Mouse (Mus musculus) inflammation-experienced regulatory T-cells, adult 6 months (primary cell): Measurements from ENCODE around the gene Dis3. TPM values are rescaled to one million over a fixed set of nuclear protein-coding genes. Genes with fewer than 3 reads are reported as not detected.
"Not testable (repeated sequence)": the region's sequence is repeated elsewhere in the genome, so short reads cannot be mapped to it uniquely, and the experiment has no call there.

Experiments used
- ATAC-seq: one replicate; pipeline ENCODE4 v1.8.0; 2017
- polyA plus RNA-seq, 3 experiments: library from polyadenylated mRNA; unstranded; fragments of 100-300 nt; shearing (Covaris generic); gene quantifications; one replicate each; pipeline ENCODE4 v1.2.1; 2017

Dis3 gene
- polyA plus RNA-seq, 3 experiments from 2014 or later: 9.0 to 9.7 (median 9.2) TPM

DNA sequence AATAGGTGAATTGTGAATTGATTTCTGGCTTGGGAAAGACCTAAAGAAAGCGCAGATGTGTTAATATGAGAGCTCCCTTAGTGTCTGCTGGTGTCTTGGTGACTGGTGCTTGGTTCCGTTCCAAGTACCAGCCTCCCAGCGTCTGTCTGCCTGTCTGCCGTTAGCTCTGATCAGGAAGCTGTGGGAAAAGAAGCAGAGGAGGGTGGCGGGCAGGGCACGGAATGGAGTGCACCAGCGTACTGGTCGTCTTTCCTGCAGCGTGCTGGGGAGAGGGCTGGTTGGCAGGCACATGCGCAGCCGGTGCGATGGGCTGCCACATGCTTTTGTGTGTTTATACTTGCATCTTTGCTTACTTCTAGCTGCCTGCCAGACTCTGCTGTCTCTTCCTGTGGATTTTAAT, 39.0 kb downstream of the Dis3 start:
- ATAC-seq: no peak

DNA sequence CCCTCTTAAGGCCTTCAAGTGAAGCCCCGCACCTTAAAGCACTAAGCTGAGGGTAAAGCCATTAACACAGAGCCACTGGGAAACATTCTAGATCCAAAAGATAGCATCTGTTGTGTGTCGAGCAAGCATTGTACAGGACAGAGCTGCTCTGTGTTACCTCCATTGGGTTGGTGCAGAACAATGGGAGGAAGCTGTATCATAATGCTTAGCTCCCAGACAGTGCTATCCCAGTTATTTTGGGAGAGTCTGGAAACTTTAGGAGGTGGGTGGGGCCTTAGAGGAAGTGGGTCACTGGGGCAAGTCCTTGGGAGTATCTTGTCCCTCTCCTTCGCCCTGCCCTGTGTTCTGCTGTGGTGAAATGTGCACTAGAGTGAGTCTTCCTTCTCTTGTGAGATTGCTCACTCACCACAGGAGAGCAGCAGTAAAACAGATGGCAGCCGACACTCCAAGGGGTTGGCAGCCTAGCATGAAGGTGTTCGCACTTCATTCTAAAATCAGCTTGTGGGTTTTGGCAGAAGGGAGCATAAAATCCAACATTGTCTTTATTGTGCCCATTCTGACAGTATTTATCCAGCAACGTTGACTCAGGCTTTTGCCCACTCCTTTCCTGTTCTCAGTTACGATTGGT, 40.5 kb downstream of the Dis3 start:
- no peak for ATAC-seq

DNA sequence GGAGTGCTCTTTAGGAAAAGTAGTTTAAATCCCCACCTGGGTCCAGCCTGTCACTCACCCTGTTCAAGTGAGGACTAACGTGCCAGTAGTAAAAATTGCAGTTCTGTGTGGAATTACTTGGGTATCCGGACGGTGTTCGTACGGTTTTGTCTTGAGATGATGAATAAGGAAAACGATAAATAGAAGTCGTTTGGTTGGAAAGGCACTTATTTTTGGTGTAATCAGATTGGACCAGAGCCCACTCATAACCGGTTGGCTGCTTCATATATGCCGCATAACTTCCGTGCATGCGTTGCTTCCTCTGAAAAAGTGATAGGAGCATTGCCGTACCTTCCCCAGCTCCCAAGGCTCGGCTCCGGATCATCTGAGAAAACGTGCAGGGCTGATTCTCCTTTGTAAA, 52.8 kb downstream of the Dis3 start:
- ATAC-seq: peak; percentile 8

DNA sequence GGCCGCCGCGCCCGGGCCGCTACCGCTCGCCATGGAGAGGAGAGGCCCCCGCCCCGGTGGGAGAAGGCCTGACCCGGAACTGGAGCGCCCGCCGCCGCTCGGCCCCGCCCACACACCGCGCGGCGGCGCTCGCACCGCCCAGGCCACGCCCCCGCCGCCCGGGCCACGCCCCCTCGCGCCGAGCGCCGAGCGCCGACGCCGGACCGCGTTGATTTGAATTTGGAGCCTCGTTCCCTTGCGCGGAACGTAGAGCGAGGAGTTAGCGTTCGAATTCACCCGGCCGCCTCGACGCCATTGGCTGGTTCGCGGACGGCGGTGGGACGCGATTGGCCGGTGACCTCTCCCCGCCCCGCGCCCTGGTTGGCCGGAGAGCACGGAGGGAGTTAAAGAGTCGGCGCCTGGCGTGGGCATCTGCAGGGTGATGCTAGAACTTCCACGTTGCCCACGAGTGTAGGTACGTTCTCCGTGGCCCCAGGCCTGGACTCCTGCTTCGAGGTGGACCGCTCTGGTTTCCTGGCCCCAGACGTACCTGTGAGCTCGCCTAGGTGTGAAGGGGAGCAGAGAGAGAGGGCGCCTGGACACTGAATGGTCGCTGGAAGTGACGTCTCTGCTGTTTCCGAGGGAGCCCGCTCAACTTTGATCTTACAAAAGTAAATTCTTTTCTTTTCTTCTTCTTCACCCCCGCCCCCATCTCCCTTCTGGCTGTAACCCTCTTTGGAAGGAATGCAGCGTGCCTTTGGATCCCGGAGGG, 53.4 kb downstream of the Dis3 start, which contains the start of the genes Mzt1 and Bora:
Gene Mzt1 (minus strand): TSS at position 104 of the 751 bp plus-strand sequence.
Gene Bora (plus strand): TSS at position 192 of the 751 bp plus-strand sequence.
- peak; percentile 84 for ATAC-seq

DNA sequence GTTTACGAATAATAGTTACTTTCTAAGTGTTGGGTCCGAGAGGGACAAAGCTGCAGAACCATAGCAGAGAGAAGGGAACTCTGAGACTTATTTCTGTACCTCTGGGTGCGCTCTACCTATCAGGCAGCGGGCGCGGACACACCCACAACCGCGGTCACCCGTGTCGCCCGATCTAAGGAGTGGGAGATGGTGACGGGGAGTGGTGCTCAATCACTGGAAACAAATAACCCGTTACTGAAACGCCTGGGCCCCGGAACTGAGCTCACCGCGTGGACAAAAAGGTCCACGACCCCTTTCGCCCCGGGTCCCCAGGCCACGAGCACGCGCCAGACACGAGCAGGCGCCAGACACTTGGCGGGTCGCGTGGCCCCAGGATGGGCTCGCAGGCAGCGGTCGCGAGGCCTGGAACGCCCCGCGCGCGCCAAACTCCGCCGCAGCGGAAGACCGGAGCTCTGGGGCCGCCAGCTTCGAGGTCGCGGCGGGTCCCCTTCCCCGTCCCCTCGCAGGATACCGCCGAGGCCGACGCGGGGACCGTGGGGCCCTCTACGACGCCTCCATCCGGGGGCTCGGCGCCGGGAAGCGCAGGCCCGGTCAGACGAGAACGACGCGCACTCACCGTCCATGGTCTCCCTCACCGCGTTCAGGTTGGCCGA, 54.1 kb downstream of the Dis3 start:
- ATAC-seq: peak; percentile 32

DNA sequence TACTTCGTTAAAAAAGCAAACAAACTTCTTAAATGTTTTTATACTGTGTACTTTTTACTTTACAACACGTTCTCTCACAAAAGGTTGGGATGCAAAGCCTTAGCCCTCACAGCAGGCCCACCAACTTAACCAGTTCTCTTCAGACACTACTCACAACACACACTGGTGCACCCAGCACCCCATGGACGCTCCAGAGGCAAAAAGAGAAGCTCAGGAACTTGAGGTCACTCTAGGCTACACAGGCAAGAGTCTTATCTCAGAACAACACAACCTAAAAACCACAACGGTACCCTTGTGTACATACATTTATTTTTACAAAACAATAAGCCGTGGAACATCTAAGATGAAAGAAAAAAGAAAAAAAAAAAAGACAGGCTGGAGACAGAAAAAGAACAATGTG, 54.9 kb downstream of the Dis3 start:
- no peak for ATAC-seq

DNA sequence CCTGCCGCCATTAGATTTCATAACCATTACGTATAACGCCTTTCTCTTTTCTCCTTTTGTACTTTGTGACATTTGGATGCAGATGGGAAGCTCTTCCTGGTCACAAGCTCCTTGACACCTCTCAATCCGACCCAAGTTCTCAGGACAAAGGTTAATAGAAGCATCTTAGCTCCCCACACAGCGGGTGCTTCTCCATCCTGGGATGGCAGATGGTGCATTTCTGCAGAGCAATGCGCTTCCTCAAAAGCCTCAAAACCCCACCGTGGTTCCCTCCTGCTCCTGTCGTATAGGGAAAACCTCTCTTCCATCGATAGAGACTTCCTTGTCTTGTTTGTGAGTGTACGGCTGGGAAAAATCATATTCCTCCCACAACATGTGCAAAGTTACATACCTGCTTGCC, 55.5 kb downstream of the Dis3 start:
- ATAC-seq: no peak

DNA sequence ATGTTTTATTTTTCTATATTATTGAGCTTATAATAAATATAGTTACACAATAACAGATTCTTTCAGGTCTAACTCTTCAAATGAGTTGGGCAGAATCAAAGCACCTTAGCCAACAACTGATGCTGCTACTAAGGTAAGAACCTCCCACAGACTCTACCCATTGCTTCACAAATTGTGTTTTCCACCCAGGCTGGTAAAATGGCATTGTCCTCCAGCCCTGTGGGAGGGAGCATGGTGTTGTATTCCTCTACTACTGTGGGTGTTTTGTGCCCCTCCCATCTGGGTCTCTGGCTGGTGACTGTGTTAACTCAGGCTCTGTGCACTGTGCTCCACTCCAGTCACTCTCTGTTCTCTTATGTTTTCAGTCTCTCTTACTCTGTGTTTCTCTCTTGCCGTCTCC, 56.1 kb downstream of the Dis3 start:
- ATAC-seq: no peak

DNA sequence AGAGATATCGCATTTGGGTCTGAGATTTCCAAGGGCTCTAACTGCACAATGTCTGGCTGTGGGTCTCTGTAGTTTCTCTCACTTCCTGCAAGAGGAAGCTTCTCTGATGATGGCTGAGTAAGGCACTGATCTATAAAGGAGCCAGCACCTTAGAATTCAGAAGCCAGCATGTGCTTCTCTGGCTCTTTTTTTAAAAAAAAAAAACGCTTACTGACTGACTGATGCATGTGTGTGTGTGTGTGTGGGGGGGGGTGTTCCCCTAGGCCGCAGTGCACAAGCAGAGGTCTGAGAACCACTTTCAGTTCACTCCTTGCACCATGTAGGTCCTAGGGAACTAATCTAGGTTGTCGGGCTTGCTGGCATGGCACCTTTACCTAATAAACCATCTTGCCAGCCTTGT, 58.2 kb downstream of the Dis3 start:
- no peak for ATAC-seq

DNA sequence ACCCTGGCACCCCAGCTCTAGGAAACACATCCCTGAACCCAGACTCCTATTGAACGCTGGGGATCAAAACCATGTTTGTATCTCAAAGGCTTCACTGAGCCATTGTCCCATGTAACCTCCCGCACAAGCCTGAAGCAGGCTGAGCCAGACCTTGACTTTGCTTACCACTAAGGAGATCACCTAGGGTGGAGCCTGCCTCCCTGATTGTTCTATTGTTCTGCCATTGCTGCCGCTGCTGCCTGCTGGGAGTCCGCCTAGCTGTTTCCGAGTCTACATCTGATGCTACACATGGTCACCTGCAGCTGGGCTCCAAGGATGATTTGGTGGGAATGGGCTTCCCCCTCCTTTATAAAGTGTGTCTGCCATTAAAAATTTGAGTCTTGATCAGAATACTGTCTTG, 60.3 kb downstream of the Dis3 start:
- not testable (repeated sequence) for ATAC-seq

DNA sequence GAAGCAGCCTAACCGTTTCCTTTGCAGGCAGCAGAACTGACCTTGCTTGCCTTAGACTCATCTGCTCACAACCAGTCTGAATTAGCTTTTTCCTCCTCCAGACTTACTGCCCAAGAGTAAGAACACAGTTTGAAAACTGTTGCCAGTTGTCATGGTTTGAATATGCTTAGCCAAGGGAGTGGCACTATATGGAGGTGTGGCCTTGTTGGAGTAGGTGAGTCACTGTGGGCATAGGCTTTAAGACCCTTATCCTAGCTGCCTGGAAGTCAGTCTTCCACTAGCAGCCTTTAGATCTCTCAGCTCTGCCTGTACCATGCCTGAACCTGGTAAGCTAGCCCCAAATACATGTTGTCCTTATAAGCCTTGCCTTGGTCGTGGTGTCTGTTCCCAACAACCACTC, 61.9 kb downstream of the Dis3 start:
- ATAC-seq: no peak

DNA sequence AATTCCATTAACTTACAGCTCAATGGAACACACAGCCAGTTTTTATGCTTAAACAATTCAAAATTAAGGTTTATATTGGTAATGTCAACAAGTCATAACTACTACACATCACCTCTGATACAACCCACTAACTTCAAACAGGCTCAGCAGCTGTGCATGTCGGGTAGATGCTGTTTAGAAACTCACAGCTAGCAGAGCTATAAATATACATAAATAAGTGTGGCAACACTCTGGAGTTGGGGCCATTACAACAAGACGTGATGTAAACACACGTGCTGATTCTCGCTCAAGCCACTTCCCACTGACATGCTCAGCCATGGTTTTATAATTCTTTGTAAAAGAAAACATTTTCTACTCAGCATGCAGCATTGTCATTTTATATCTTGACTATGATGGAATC, 63.5 kb downstream of the Dis3 start:
- no peak for ATAC-seq

DNA sequence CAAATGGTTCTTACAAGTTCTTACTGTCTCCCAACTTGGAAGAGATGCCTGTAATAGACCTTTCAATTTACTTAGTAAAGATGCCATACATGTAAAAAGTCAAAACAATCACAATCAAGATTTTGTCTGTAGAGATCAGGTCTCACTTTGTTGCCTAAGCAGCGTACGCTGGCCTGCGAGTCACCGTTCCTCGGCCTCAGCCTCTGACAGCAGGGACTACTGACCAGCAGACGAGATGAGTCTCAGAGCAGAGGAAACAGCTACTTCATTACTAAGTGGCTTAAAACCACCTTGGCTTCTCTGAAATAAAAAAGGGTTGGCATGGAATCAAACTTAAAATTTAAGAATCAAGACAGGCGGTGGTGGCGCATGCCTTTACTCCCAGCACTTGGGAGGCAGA, 64.7 kb downstream of the Dis3 start:
- ATAC-seq: not testable (repeated sequence)

DNA sequence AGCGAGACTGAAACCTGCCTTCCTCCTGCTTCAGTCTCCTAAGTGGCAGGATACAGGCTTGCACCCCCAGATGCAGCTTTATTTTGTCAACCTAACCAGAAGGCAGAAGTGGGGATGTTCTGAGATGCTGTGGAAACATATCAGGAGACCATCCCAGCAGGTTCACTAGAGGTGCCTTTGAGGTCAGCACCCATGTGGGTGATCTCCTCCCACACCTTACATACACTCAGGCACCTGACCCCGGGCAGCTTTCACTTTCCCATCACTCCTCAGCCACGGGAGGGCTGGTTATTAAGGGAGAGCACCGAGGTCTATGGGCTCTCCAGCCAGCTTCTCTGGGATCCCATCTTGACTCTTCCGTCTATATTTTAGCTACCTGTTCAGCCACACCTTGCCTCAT, 67.0 kb downstream of the Dis3 start:
- peak; percentile 56 for ATAC-seq

DNA sequence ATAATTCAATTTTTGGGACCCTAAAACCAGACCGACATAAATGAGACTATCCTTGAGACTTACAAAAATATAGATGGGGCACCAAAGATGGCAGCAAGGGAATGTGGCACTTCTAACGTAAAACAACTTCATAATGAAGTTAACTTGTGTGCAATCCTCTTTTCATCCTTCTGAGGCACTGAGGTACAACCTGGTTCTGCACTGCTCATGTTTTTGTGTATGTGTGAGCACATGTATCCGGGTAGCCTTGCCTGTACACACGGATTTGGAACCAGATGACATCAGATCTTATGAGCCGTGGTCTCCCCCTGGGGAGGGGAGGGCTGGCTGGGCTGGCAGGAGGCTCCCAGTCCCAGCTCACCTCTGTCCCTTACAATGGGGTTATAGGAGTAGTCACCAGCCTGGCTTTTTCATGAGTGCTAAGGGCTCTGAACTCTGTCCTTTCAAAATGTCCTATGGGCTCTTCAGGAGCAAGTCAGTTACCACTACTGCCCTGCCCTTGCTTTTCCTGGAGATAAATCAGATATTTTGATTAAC, 68.2 kb downstream of the Dis3 start:
- no peak for ATAC-seq

DNA sequence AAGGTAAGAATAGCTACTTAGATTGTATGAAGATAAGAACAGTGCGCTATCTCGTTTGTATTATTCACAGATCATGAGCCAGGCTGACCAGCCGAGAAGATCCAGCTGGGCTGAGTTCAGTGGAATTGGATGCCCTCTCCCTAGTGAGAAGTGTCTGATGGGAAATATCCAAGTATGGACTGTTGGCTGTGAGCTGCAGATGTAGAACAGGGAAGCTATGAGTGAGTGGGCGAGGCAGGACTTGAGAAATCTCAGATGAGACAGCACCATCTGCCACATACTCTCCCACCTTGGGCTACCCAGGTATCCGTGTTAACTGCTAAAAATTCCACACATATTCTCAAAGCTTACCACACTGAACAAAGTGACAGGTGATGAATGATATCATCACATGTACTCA, 69.6 kb downstream of the Dis3 start:
- ATAC-seq: no peak

Other genes starting within 250 kb of the Dis3 start
- 10 to 100 TPM in 2 of 3 experiments, 1 to 10 TPM in 1; 8.4 to 27.2 (median 23.6) TPM for gene Rpl36a-ps1, start 105.5 kb downstream of the Dis3 start, polyA plus RNA-seq
- 10 to 100 TPM; 44.2 to 63.1 (median 54.6) TPM for gene Mzt1, start 53.6 kb downstream of the Dis3 start, polyA plus RNA-seq
- gene Bora, start 53.5 kb downstream of the Dis3 start, polyA plus RNA-seq: 10 to 100 TPM; 26.1 to 38.9 (median 33.8) TPM
- 10 to 100 TPM; 18.6 to 33.2 (median 31.2) TPM for gene Pibf1, start 346 bp downstream of the Dis3 start, polyA plus RNA-seq
- not detected for gene Klf5, start 198.9 kb upstream of the Dis3 start, polyA plus RNA-seq